12 mouse cellular contexts compared by ENCODE assay signal in the genomic region with DNA sequence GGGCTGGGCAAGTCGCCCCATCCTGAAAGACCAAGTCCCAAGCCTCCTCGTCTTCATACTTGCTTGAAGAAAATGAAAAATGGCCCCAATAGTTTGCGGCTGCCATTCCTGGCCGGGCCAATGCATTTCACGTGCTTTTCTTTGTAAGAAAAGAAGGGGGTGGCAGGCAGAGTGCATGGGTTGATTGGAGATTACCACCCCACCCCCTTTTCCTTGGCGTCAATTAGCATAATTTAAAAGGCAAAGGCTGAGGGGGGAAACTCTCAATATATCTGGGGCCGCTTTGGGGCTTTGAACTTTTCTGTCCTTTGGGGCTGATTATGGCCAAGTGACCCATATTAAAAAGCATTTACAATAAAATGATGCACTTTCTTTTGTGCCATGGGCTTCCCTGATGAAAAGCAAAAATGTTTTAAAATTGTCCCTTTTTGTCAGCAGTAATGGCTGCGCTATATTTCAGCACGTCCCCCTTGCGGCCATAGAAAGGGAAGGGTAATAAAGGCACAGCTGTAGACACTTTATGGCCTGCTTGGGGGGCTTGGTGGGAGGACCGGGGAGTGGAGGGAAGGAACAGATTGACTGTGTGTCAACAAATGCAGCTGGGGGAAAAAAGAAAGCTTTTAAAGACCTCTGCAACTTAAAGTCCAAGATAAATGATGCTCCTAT.
DNase-seq lines count a peak whose midpoint lies in the region; ATAC-seq and TF ChIP-seq lines count a peak whose summit lies in the region.
"Had no signal": no experiment of that assay in that cellular context is flagged by ENCODE, and none has a peak within 500 bp of the region (broad histone marks: within the 10 kb centered on the region; RNA-seq: fewer than 3 reads in every experiment).

No protein-coding gene starts in this region.

- no peak overlapping the region for H3K4me2 ChIP-seq in hindbrain, embryonic 14.5 days (replicated peaks)
- no peak overlapping the region for H3K4me2 ChIP-seq in midbrain, embryonic 13.5 days (replicated peaks)
- H3K4me2 ChIP-seq: embryonic facial prominence, embryonic 12.5 days; heart, embryonic 13.5 days; liver, embryonic 15.5 days had no signal

- no peak overlapping the region for H3K4me3 ChIP-seq in layer of hippocampus, adult 2 months
- no peak overlapping the region for H3K4me3 ChIP-seq in hindbrain, embryonic 14.5 days (replicated peaks; ENCODE audit: low read length)
- no peak overlapping the region for H3K4me3 ChIP-seq in midbrain, embryonic 13.5 days (replicated peaks)
- H3K4me3 ChIP-seq: embryonic facial prominence, embryonic 12.5 days; heart, embryonic 13.5 days; liver, embryonic 15.5 days had no signal

- 25% methylated on average over 11 of the region's 11 CpGs for WGBS in hindbrain, embryonic 14.5 days
- WGBS in midbrain, embryonic 13.5 days, result 28% methylated on average over 11 of the region's 11 CpGs

- no peak for DNase-seq in layer of hippocampus, adult 2 months (ENCODE audit: low spot score in 2 of 2)
- DNase-seq in layer of hippocampus, adult 9-10 months (ENCODE audit: low spot score), result no peak
- DNase-seq in hindbrain, embryonic 14.5 days (ENCODE audit: low spot score), result no peak
- DNase-seq in cerebellum, postnatal 10 days, result no peak
- DNase-seq in ovary, postnatal 10 days (ENCODE audit: low spot score), result no peak
- DNase-seq in cerebellum, adult 11 months, result no peak
- no peak for DNase-seq in layer of hippocampus, adult 9-11 months
- DNase-seq: kidney, adult 11 months had no signal

- peak; percentile 26; the same call in 1 of the 2 replicates for TF ChIP-seq CTCF in layer of hippocampus, adult 2 months (conservative IDR thresholded peaks at IDR 0.05)

- peak; percentile 81 for ATAC-seq in hindbrain, embryonic 14.5 days (ENCODE audit: low FRiP score)
- peak; percentile 72 for ATAC-seq in midbrain, embryonic 13.5 days

- H3K36me3 ChIP-seq in hindbrain, embryonic 14.5 days (replicated peaks; ENCODE audit: control insufficient read depth, insufficient read depth), result peaks cover 17% of the 10 kb centered on the region
- H3K36me3 ChIP-seq in midbrain, embryonic 13.5 days, result peaks cover 28% of the 10 kb centered on the region
- H3K36me3 ChIP-seq: liver, embryonic 15.5 days had no signal

- H3K27ac ChIP-seq in layer of hippocampus, adult 2 months, result no peak overlapping the region
- peak overlapping the region; percentile 38 for H3K27ac ChIP-seq in hindbrain, embryonic 14.5 days
- H3K27ac ChIP-seq in midbrain, embryonic 13.5 days, result peak overlapping the region; percentile 22
- H3K27ac ChIP-seq: embryonic facial prominence, embryonic 12.5 days; heart, embryonic 13.5 days; liver, embryonic 15.5 days had no signal

- peaks cover 19% of the 10 kb centered on the region for H3K4me1 ChIP-seq in hindbrain, embryonic 14.5 days (replicated peaks; ENCODE audit: control insufficient read depth, insufficient read depth, low read length)
- peaks cover 19% of the 10 kb centered on the region for H3K4me1 ChIP-seq in midbrain, embryonic 13.5 days (replicated peaks)

- no peaks in the 10 kb centered on the region for H3K27me3 ChIP-seq in hindbrain, embryonic 14.5 days (ENCODE audit: control insufficient read depth, insufficient read depth, low read length)
- 0 out of 2 replicates have a peak, but pooled peaks cover 4% of the 10 kb centered on the region for H3K27me3 ChIP-seq in midbrain, embryonic 13.5 days
- H3K27me3 ChIP-seq: embryonic facial prominence, embryonic 12.5 days; heart, embryonic 13.5 days; liver, embryonic 15.5 days had no signal

- no peaks in the 10 kb centered on the region for H3K9me3 ChIP-seq in hindbrain, embryonic 14.5 days (ENCODE audit: control insufficient read depth, low read length)
- no peaks in the 10 kb centered on the region for H3K9me3 ChIP-seq in midbrain, embryonic 13.5 days
- H3K9me3 ChIP-seq: embryonic facial prominence, embryonic 12.5 days; heart, embryonic 13.5 days; liver, embryonic 15.5 days had no signal

- no peak overlapping the region for H3K9ac ChIP-seq in hindbrain, embryonic 14.5 days
- no peak overlapping the region for H3K9ac ChIP-seq in midbrain, embryonic 13.5 days (replicated peaks)
- H3K9ac ChIP-seq: embryonic facial prominence, embryonic 12.5 days; heart, embryonic 13.5 days; liver, embryonic 15.5 days had no signal
